Mouse (Mus musculus) forebrain, embryonic 11.5 days (tissue): ENCODE data around the gene Ugt2b5. TPM values are rescaled to one million over a fixed set of nuclear protein-coding genes. Genes with fewer than 3 reads are reported as not detected.
"Not testable (repeated sequence)": the region's sequence is repeated elsewhere in the genome, so short reads cannot be mapped to it uniquely, and the experiment has no call there.

Source experiments
- ATAC-seq: fragments of 200-750 bp; cut with Nextera tagmentation; replicated peaks from 2 replicates; pipeline ENCODE4 v1.8.0; 2017; ENCODE audit warnings: moderate TSS enrichment; ENCODE audit not compliant: low FRiP score
- DNase-seq: peaks from one replicate; pipeline ENCODE4 v3.0.0-alpha.2; 2017; ENCODE audit warnings: low spot score
- H3K27ac ChIP-seq: fragments of 300-500 bp; sonication (generic); 2 replicates; pipeline ENCODE4 v1.5.1; 2014; ENCODE audit warnings: low read depth, low read length
- H3K27me3 ChIP-seq: fragments of 300-500 bp; sonication (generic); 2 replicates; pipeline ENCODE4 v1.6.1; 2014; ENCODE audit warnings: mild to moderate bottlenecking, low read length, mixed read lengths; ENCODE audit not compliant: control insufficient read depth, insufficient read depth
- H3K36me3 ChIP-seq: fragments of 300-500 bp; sonication (generic); 2 replicates; pipeline ENCODE4 v1.6.1; 2014; ENCODE audit warnings: mild to moderate bottlenecking, low read length, moderate library complexity, mixed read lengths; ENCODE audit not compliant: control insufficient read depth, insufficient read depth
- H3K4me1 ChIP-seq: fragments of 300-500 bp; sonication (generic); replicated peaks from 2 replicates; pipeline ENCODE4 v1.6.1; 2014; ENCODE audit warnings: low read length, mixed read lengths; ENCODE audit not compliant: control insufficient read depth, insufficient read depth
- H3K4me2 ChIP-seq: fragments of 300-500 bp; sonication (generic); 2 replicates; pipeline ENCODE4 v1.6.1; 2014; ENCODE audit warnings: low read depth, mild to moderate bottlenecking, low read length, moderate library complexity, mixed read lengths; ENCODE audit not compliant: severe bottlenecking
- H3K4me3 ChIP-seq: fragments of 300-500 bp; sonication (generic); 2 replicates; pipeline ENCODE4 v1.5.1; 2014; ENCODE audit warnings: low read depth, low read length
- H3K9ac ChIP-seq: fragments of 300-500 bp; sonication (generic); 2 replicates; pipeline ENCODE4 v1.6.1; 2014; ENCODE audit warnings: low read length
- H3K9me3 ChIP-seq: fragments of 300-500 bp; sonication (generic); 2 replicates; pipeline ENCODE4 v1.6.1; 2016; ENCODE audit warnings: low read length, mixed read lengths; ENCODE audit not compliant: control insufficient read depth
- WGBS: fragments of 180-500 bp; shearing (Covaris S2); extraction: QIAGEN DNeasy Blood & Tissue Kit; methylation state at CpG from one replicate; pipeline ENCODE4 v1.1.7; 2014; 5-methylcytosine and 5-hydroxymethylcytosine counted together
- polyA plus RNA-seq: library from polyadenylated mRNA; unstranded; fragments of >200 nt; fragmentation: Nextera tagmentation; extraction: Ambion mirVana; gene quantifications from 2 replicates; pipeline ENCODE4 v1.2.1, GENCODE M21; 2014

The Ugt2b5 gene
- not detected in 2 replicates for polyA plus RNA-seq

DNA sequence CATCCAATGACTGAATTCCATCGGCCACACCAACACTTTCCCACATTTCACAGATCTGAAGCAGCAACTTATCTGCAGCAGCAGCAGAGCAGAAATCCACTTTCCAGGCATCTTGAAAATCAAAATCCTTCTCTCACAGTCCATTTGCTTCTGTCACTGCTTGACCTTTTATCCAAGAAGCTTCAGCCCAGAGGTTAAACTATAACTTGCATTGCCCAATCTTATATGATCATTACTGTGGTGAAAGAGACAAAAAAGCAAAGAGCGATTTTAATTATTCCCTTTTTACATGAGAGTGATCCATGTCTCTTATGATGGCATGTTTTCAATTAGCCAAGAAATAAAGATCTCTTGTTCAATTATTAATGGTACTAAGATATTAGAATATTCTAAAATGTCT is at the start of gene Ugt2b5:
Gene Ugt2b5, minus strand, starts transcription at position 123 of the 400 bp plus-strand sequence.
- H3K36me3 ChIP-seq, H3K4me3 ChIP-seq, H3K4me2 ChIP-seq, H3K27ac ChIP-seq, H3K4me1 ChIP-seq, DNase-seq, H3K27me3 ChIP-seq, H3K9me3 ChIP-seq, H3K9ac ChIP-seq, ATAC-seq: not testable (repeated sequence)
- WGBS = 88% methylated on average over 1 of the region's 2 CpGs

DNA sequence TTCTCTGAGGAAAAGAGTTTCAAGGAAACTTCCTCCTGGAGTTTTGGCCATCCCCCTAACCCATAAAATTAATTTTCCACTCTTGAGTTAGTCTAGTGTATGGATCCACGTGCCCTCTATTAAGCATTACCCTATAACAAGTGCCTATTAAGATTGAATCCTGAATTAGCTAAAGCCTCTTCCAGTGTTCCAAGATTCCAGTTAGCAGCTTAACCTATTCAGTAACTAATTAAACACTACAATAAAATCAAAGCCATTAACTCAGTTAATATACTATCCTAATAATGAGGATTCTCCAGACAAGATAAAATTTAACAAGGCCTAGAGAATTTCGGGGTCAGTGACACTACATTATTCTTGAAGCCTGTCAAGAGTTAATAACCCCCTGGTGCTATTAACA is 35.7 kb upstream of the Ugt2b5 start:
- not testable (repeated sequence) for H3K9me3 ChIP-seq, ATAC-seq
- 71% methylated on average over 2 of the region's 2 CpGs for WGBS

DNA sequence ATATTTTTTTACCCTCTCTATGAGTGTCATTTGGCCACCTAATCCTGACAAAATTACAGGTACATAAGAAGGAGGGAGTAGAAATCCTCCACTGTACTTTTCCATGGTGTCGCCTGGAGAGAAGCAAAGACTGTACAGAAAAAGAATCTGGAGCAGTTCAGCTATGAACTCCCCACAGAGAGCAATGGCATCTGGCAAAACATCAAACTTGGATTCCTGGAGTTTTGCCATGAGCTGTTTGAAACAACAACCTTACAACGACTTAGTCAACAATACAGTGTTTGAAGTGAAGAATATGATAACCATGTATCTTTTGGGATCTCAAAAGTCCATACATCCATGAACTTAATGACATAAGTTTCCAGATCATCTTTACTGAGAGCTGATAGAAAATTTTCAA is 34.6 kb upstream of the Ugt2b5 start:
- DNase-seq (no peak), ATAC-seq (no peak)
- H3K36me3 ChIP-seq = no peaks in the 10 kb centered on the region
- 86% methylated on average over 2 of the region's 2 CpGs for WGBS
- no peaks in the 10 kb centered on the region for H3K9me3 ChIP-seq
- no peak overlapping the region for H3K27ac ChIP-seq
- no peak overlapping the region for H3K4me2 ChIP-seq
- no peak overlapping the region for H3K4me3 ChIP-seq
- no peaks in the 10 kb centered on the region for H3K4me1 ChIP-seq
- no peaks in the 10 kb centered on the region for H3K27me3 ChIP-seq
- no peak overlapping the region for H3K9ac ChIP-seq

More for the DNA sequence above, 35.7 kb upstream of the Ugt2b5 start:
- H3K4me3 ChIP-seq, H3K27me3 ChIP-seq, DNase-seq, H3K27ac ChIP-seq, H3K4me2 ChIP-seq, H3K36me3 ChIP-seq, H3K9ac ChIP-seq, H3K4me1 ChIP-seq: not testable (repeated sequence)

DNA sequence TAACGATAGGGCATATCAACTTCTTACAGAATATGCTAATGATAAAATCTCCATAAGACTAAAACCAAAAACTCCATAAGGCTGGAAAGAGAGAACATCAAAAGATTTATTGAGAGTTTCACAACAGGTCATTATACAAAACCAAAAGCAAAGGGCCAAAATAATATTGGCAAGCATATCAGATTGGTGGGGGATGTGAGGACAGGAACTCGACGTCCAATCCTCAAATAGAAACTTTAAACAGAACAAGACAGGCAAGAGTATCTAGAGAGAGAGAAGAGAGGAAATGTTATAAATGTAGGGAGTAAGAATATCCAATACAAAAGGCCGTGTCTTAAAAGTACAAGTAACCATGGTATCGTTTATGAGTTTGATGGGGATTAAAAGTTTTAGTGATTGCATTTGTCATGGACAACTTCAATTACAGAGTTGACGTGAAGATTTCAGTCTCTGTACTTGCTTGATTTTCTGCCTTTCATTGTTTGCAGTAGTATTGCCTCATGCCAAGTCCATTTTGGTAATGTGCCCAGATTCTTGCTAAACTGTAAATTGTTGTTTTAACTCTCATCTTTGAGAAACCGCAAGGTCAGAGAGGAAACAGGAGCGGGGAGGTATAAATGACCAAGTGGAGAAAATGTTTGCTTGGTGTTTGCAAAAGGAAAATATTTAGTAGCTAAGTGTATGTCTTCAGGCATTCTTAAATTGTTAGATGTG is 7.8 kb upstream of the Ugt2b5 start:
- Histone ChIP-seq H3K27me3 (no peaks in the 10 kb centered on the region), H3K9ac (no peak overlapping the region), H3K36me3 (no peaks in the 10 kb centered on the region), H3K4me3 (no peak overlapping the region), H3K27ac (no peak overlapping the region), H3K4me1 (no peaks in the 10 kb centered on the region), H3K4me2 (no peak overlapping the region), H3K9me3 (no peaks in the 10 kb centered on the region)
- WGBS = 89% methylated on average over 8 of the region's 8 CpGs
- ATAC-seq = no peak
- no peak for DNase-seq

DNA sequence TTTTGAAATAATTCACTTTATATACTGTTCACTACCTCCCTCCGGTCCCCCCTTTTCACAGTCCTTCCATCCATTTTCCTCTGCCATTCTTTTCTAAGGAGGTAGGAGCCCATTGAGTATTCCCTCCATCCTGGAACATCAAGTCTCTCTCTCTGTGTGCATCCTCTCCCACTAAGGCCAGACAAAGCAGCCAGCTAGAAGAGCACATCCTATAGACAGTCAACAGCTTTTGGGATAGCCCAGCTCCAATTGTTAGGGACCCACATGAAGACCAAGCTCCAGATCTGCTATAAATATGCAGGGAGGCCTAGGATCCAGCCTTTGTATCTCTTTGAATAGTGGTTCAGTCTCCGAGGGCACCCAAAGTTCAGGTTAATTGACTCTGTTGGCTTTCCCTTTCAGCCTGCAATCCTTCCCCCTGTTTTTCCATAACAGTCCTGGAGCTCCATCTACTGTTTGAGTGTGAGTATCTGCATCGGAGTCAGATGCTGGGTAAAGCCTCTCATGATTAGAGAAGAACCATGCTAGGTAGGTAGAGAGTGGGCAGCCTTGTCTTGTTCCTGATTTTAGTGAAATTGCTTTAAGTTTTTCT is 2.8 kb upstream of the Ugt2b5 start:
- ATAC-seq (peak; percentile 82), DNase-seq (no peak)
- WGBS = 34% methylated on average over 3 of the region's 3 CpGs
- H3K9ac ChIP-seq = no peak overlapping the region
- no peak overlapping the region for H3K27ac ChIP-seq
- no peaks in the 10 kb centered on the region for H3K9me3 ChIP-seq
- H3K36me3 ChIP-seq = no peaks in the 10 kb centered on the region
- H3K27me3 ChIP-seq = no peaks in the 10 kb centered on the region
- no peak overlapping the region for H3K4me2 ChIP-seq
- H3K4me3 ChIP-seq = no peak overlapping the region
- H3K4me1 ChIP-seq = no peaks in the 10 kb centered on the region

DNA sequence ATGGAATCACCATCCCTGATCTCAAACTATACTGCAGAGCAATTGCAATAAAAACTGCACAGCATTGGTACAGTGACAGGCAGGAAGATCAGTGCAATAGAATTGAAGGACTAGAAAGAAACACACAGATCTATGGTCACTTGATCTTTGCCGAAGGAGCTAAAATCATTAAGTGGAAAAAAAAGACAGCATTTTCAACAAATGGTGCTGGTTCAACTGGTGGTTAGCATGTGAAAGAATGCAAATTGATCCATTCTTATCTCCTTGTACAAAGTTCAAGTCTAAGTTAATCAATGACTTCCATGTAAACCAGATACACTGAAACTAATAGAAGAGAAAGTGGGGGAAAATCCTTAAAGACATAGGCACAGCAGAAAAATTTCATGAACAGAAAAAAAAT is 36.4 kb downstream of the Ugt2b5 start:
- not testable (repeated sequence) for H3K27me3 ChIP-seq, ATAC-seq, DNase-seq, H3K27ac ChIP-seq, H3K4me2 ChIP-seq, H3K4me3 ChIP-seq, H3K4me1 ChIP-seq, H3K9me3 ChIP-seq, H3K36me3 ChIP-seq, H3K9ac ChIP-seq
- 95% methylated on average over 1 of the region's 1 CpGs for WGBS

DNA sequence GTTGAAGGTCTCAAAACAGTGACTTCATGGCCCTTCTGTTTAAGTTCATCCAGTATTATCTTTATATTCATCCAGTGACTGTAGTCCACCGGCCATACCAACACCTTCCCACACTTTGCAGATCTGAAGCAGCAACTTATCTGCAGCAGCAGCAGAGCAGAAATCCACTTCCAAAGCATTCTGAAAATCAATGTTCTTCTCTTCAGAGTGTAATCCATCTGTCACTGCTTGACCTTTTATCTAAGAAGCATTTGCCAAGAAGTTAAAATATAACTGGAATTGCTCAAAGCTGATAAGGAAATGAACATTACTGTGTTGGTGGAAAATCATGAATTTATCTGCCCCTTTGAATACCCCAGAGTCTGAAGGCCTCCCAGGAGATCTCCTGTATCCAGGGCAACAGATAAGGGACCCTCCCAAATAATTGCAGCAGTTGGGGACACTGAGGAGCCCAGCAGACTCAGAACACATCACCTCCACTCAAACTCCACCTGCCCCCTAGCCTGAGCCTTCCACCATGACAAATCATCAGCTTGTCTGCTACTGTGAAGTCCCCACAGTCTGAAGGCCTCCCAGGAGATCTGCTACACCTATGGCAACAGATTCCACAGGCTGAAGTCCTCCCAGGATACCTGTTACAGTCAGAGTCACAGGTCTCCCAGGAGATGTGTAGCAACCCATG is 47.6 kb downstream of the Ugt2b5 start, which contains the start of gene Ugt2b36:
Gene Ugt2b36, minus strand, starts transcription at position 210 of the 682 bp plus-strand sequence.
- Histone ChIP-seq H3K36me3 (no peaks in the 10 kb centered on the region), H3K4me3 (no peak within 1 kb of the TSS), H3K4me2 (no peak within 1 kb of the TSS), H3K4me1 (no peaks in the 10 kb centered on the region), H3K9me3 (no peaks in the 10 kb centered on the region), H3K27me3 (no peaks in the 10 kb centered on the region), H3K27ac (no peak within 1 kb of the TSS), H3K9ac (no peak within 1 kb of the TSS)
- WGBS = 89% methylated on average over 1 of the region's 1 CpGs
- DNase-seq (no peak), ATAC-seq (no peak)

DNA sequence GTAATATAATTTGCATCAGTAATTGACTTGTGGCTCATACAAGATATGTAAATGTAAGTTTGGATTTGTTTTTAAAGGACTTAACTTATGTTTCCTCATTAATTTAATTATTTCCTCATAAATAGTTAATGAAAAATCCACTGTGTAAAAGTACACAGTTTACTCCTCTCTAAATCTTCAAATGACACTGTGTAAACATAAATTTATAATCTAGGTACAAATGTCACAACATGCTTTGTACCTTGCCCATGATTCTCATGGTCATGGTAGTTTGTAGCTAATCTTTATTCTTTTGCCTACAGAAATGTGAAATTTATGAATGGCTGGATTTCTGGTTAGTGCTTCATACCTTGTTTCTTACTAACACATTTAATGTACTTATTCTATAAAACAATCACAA is 49.0 kb downstream of the Ugt2b5 start:
- H3K36me3 ChIP-seq = no peaks in the 10 kb centered on the region
- DNase-seq (no peak), ATAC-seq (no peak)
- H3K9me3 ChIP-seq = no peaks in the 10 kb centered on the region
- H3K4me2 ChIP-seq = no peak overlapping the region
- H3K27me3 ChIP-seq = no peaks in the 10 kb centered on the region
- H3K4me3 ChIP-seq = no peak overlapping the region
- H3K27ac ChIP-seq = no peak overlapping the region
- H3K4me1 ChIP-seq = no peaks in the 10 kb centered on the region
- H3K9ac ChIP-seq = no peak overlapping the region
